Mouse (Mus musculus) 3134 (cell line): ENCODE measurements at regions not wholly inside any gene's neighbourhood (a gene's known extent, or its start where the extent isn't known, plus 50 kb on each side); places are given as distances from the start of the nearest gene placed in this dataset.

Experiments used
- DNase-seq: peaks from one replicate; pipeline ENCODE4 v3.0.0-alpha.2; 2011; ENCODE audit warnings: low spot score; ENCODE audit not compliant: insufficient read length; ENCODE audit errors: extremely low read depth

GRCm38 (mm10) chr1:69376923-69377706, 269.3 kb upstream of the Erbb4 start:
- DNase-seq = peak; percentile 19

- no peak for DNase-seq
These were observed 267.4 kb upstream of the Erbb4 start for GRCm38 (mm10) chr1:69375246-69375645.

- no peak for DNase-seq
These were observed 262.2 kb upstream of the Erbb4 start for GRCm38 (mm10) chr1:69370078-69370477.

DNA sequence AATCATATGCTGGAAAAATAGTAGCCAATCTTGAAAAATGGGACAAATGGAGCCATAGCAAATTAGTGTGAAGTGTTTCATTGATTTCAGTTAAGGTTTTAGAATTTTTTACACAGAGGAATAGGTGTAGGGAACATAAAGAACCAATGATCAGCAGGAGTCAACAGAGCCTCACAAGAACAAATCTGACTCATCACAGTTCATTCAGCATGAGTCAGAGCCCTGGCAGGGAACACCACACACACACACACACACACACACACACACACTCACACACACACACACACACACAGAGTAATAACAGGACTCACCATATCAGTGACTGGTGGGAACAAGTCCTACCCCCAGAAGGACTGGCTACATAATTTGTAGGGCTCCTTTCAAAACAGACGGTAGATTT, 259.7 kb upstream of the Erbb4 start:
- peak; percentile 6 for DNase-seq

- DNase-seq = no peak
These were observed 256.2 kb upstream of the Erbb4 start for GRCm38 (mm10) chr1:69364069-69364468.

DNA sequence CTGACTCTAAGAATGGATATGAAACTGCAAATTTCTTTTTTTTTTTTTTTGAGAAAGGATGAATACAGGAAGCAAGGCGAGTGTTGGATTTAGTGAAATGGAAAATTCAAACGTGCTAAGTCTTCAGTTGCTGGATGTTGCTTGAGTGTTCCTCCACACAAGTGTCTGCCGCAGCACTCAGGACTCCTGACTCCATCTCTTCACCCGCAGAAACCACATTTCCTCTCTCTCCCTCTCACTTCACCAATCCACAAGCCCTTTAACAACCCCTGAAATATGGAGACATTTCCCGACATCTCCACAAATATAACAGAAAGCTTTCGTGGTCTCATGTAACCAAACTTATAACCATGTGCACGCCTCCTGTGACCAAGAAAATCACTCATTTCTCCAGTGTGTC, 249.7 kb upstream of the Erbb4 start:
- no peak for DNase-seq

GRCm38 (mm10) chr1:69350417-69350816, 242.6 kb upstream of the Erbb4 start:
- DNase-seq = no peak

DNA sequence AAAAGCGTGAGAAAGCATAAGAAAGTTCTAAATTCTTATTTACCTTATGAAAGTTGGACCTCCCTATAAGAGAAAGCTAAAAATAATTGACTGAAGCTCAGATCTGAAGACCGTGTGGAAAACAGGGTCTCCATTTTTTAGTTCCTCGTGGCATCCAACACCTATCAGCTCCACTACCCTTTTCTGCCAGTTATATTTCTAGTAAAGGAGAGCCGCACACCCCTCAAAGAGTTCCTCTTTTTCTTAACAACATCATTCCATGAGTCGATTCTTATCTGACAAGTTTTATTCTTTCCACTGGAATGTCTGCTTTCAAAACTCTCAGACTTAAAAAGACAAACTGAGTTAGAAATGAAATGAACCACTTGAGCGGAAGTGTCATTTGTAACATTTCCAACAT, 242.0 kb upstream of the Erbb4 start:
- no peak for DNase-seq

- no peak for DNase-seq
These were observed 234.2 kb upstream of the Erbb4 start for GRCm38 (mm10) chr1:69342100-69342499.

- DNase-seq = no peak
These were observed 232.6 kb upstream of the Erbb4 start for GRCm38 (mm10) chr1:69340481-69340880.

DNA sequence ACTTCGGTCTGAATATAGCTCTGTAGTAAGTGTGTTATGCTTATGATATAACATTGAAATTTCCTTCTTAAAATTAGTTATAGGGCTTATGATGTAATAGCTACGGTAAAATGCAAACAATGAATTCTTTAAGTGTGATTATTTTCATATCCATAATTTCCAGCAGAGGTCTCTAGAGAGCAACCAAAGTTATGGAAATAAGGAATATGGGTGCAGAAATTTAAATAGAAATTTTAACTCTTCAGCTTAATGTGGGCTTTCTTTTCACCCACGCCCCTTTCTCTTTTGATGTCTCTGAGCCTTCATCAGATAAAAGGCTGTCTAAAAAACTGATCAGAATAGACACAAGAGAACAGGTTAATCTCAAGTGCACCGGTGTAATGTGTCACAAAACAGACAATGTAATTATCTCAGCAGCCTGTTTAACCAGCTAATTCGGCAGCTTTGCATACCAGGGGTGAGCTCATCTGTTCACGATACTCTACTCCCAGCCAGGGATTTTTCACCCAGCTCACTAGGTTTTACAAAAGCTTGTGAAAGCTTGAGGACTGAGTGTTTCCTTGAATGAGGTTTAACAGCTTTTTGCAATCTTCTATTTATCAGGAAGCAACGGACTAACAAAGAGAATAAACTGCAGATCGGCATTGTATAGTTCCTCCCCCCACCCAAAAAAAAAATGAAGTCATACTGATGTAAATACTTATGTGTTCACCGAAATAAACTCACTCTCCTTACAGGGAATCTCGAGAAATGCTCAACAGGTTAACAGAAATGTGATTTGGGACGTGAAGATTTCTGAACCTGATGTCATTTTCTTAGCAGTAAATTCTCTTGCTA, 223.8 kb upstream of the Erbb4 start:
- DNase-seq = no peak

GRCm38 (mm10) chr1:69329399-69329798, 221.5 kb upstream of the Erbb4 start:
- no peak for DNase-seq

DNA sequence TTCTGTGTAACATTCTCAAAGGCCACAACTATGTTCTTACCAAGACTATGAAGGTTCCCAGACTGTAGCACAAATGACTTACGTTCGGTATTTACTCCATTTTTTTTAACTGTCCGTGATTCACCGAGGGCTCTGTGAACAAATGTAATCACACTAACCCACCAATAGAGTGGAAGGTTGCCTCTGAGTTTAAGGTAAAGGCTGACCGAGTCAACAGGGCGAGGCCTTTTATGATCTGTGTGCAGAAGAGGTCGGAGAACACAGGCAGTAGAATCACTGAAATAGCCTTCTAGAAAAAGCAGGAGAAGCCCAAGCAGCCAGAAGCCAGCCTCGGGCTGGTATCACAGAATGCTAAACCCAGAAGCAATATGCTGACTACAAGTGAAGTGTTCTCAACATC, 218.9 kb upstream of the Erbb4 start:
- DNase-seq = no peak

DNA sequence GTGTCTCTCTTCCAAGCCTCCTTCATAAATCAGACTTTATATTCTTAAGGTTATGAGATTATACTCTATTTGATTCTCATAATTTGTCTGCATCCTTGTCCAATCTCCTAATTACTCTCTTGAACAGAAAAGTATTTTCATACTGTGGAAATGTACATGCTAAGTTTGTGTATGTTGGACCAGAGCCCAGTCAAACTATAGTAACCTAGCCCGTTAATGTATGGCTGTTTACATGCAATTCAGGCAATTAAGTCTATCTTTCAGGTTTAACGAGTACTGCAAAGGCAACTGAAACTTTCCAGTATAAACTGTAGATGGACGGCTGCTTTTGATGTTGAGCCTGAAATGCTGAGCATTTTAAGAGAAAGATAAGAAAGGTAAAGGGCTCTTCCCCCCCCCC, 211.7 kb upstream of the Erbb4 start:
- DNase-seq = no peak

- DNase-seq = no peak
These were observed 189.0 kb upstream of the Erbb4 start for GRCm38 (mm10) chr1:69296816-69297215.

- DNase-seq = no peak
These were observed 183.5 kb upstream of the Erbb4 start for GRCm38 (mm10) chr1:69291329-69291728.

DNA sequence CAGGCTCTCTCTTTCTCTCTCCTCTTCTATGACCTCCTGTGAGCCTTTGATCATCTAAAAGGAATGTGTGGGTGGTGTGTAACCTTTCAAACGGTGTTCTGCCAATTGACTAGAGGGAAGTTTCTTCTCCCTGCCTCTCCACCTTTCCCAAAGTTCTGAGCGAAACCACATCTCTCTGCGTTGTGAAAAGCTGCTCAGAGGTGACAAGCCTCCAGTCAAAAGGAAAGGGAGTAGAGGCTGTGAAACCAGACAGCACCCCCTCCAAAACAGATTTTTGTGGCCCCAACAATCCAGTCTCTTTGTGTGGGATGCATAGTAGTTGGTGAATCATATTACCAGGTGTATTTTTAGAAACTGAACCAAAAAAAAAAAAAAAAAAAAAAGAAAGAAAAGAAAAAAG, 178.5 kb upstream of the Erbb4 start:
- no peak for DNase-seq

DNA sequence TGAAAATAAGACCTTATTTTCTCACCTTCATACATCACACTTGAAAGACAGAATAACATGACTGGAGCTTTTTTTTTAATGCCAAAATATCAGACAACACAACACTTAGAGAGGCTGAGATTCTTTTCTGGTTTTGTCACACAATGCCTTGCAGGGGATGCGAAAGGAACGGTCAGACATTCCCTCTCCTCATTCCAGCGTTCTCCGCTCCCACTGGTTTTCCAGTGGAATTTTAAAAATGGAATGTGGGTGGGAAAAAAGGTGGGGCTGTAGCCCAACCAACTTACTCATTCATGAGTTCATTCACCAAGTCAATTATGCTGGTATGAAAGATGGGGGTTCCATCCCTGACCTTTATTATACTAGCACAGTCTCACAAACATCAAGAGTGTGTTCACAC, 169.6 kb upstream of the Erbb4 start:
- DNase-seq = no peak

GRCm38 (mm10) chr1:69247691-69248090, 139.8 kb upstream of the Erbb4 start:
- DNase-seq = no peak

DNA sequence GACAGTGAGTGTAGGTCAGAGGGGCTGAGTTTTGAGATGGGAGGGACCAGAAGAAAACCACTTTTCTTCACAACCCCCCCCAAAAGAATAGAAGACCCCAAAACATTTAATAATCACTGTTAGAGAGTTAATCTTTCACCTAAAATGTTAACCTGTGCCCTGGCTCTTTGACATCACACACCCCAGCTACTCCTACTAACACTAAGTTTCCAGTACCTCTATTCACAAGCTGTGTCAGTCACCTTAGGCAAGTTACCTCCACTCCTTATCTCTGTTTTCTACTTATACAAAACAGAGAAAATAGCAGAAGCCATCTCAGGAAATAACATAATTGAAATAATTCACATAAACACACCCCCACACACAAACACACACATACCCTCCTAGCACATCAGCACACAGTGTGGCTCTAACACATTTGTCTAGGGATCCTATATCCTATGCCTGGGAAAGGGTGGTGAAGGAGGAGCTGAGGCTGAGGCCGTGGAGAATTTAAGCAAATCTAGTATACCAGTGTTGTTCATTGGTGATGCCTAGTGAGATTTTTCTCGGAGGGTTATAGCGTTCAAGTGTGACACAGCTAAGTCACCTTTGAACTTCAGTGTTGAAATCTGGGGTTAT, 134.5 kb upstream of the Erbb4 start:
- DNase-seq = no peak

DNA sequence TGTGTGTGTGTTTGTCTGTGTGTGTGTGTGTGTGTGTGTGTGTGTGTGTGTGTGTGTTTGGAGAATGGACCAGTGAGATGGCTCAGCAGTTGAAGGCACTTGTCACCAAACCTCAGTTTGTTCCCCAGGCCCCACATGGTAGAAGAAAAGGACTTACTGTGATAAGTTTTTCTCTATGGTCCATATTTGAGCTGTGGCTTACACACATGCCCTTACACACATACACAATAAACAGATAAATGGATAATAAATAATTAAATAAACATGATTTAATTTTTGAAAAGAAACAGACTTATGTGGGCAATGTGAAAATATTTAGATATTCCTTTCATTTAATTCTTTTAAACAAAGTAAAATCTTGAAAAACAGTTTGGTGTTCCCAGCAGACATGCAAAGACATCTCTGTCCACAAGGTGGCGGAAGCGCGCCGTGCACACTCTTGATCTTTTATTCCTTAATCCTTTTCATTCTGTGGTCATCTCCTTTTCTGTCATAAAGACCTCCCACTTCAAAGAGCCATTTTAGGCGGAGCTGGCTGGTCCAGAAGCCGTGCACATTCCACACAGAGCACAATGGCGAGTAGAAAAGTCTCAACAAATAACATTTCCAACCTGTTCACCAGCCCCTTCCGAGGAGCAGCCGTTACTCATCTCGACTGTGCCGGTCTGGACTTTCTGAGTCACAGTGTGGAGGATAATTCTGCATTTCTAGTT, 133.8 kb upstream of the Erbb4 start:
- peak; percentile 6 for DNase-seq
